Mouse (Mus musculus): ENCODE measurements at regions not wholly inside any gene's neighbourhood (a gene's known extent, or its start where the extent isn't known, plus 50 kb on each side); places are given as distances from the start of the nearest gene placed in this dataset.

GRCm38 (mm10) chr3:148343633-148344361 lies 646.6 kb downstream of the Adgrl2 start:
- TF ChIP-seq POLR2A (IDR thresholded peaks at IDR 0.05; ENCODE audit: borderline replicate concordance, extremely low read depth, insufficient read depth, insufficient read length), result no peak

GRCm38 (mm10) chr3:148343256-148343632 lies 647.1 kb downstream of the Adgrl2 start:
- 3% methylated on average over 3 of the region's 3 CpGs for WGBS
- peaks cover 9% of the 10 kb centered on the region; the same call in 1 of the 2 replicates for H3K4me1 ChIP-seq (ENCODE audit: control insufficient read depth, insufficient read depth, low read length)
- TF ChIP-seq POLR2A (IDR thresholded peaks at IDR 0.05; ENCODE audit: borderline replicate concordance, extremely low read depth, insufficient read depth, insufficient read length), result no peak
- no peak overlapping the region for H3K4me3 ChIP-seq (replicated peaks; ENCODE audit: low read length)
- no peak overlapping the region for H3K4me2 ChIP-seq (replicated peaks; ENCODE audit: low read depth, low read length, severe bottlenecking)
- no peaks in the 10 kb centered on the region for H3K9me3 ChIP-seq (ENCODE audit: control insufficient read depth, low read length)
- H3K36me3 ChIP-seq (ENCODE audit: control insufficient read depth, insufficient read depth, low read length), result no peaks in the 10 kb centered on the region
- no peak overlapping the region for H3K27ac ChIP-seq (replicated peaks; ENCODE audit: low read depth, low read length)
- ATAC-seq (ENCODE audit: low FRiP score, low read depth) (peak; percentile 37; the same call in 1 of the 2 replicates), DNase-seq (ENCODE audit: low spot score) (peak; percentile 51)
- no peak overlapping the region for H3K9ac ChIP-seq (ENCODE audit: low read depth, low read length, severe bottlenecking)
- no peaks in the 10 kb centered on the region for H3K27me3 ChIP-seq (ENCODE audit: control insufficient read depth, insufficient read depth, low read length)

More at GRCm38 (mm10) chr3:148343633-148344361, 646.6 kb downstream of the Adgrl2 start:
- Histone ChIP-seq H3K4me3 (replicated peaks; ENCODE audit: low read length) (no peak overlapping the region), H3K9me3 (ENCODE audit: control insufficient read depth, low read length) (no peaks in the 10 kb centered on the region), H3K9ac (ENCODE audit: low read depth, low read length, severe bottlenecking) (no peak overlapping the region), H3K27ac (replicated peaks; ENCODE audit: low read depth, low read length) (no peak overlapping the region), H3K36me3 (ENCODE audit: control insufficient read depth, insufficient read depth, low read length) (no peaks in the 10 kb centered on the region), H3K27me3 (ENCODE audit: control insufficient read depth, insufficient read depth, low read length) (no peaks in the 10 kb centered on the region), H3K4me1 (ENCODE audit: control insufficient read depth, insufficient read depth, low read length) (peaks cover 9% of the 10 kb centered on the region; the same call in 1 of the 2 replicates), H3K4me2 (replicated peaks; ENCODE audit: low read depth, low read length, severe bottlenecking) (no peak overlapping the region; the same call in 1 of the 2 replicates)
- WGBS, result 19% methylated on average over 10 of the region's 10 CpGs
- ATAC-seq (ENCODE audit: low FRiP score, low read depth) (peak; percentile 73), DNase-seq (ENCODE audit: low spot score) (peak; percentile 60)

DNA sequence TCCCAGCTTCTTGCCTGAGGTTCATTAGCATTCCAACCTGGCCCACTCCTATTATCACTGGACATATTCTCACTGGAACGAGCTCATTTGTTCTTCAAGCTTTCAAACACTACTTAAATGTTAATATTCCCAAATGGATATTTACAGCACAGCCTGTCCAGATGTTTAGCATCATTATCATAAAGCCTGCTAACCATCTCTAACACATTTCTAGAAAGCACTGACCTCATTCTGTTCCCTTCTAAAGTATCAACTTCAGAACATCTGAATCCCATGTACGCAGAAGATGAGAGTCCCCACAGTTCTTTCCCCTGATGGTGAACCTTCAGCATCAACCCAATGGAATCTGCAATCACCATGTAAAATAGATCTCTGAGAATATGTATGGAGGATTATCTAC lies 651.1 kb downstream of the Adgrl2 start:
- H3K4me3 ChIP-seq (replicated peaks; ENCODE audit: low read length), result no peak overlapping the region
- H3K4me1 ChIP-seq (ENCODE audit: control insufficient read depth, insufficient read depth, low read length), result peaks cover 24% of the 10 kb centered on the region
- 61% methylated on average over 2 of the region's 2 CpGs for WGBS
- H3K36me3 ChIP-seq (ENCODE audit: control insufficient read depth, insufficient read depth, low read length), result no peaks in the 10 kb centered on the region
- H3K9ac ChIP-seq (ENCODE audit: low read depth, low read length, severe bottlenecking), result no peak overlapping the region
- H3K27me3 ChIP-seq (ENCODE audit: control insufficient read depth, insufficient read depth, low read length), result no peaks in the 10 kb centered on the region
- no peak overlapping the region for H3K4me2 ChIP-seq (replicated peaks; ENCODE audit: low read depth, low read length, severe bottlenecking)
- no peaks in the 10 kb centered on the region for H3K9me3 ChIP-seq (ENCODE audit: control insufficient read depth, low read length)
- TF ChIP-seq POLR2A (IDR thresholded peaks at IDR 0.05; ENCODE audit: borderline replicate concordance, extremely low read depth, insufficient read depth, insufficient read length), result no peak
- DNase-seq (ENCODE audit: low spot score) (peak; percentile 31), ATAC-seq (ENCODE audit: low FRiP score, low read depth) (no peak)
- H3K27ac ChIP-seq (replicated peaks; ENCODE audit: low read depth, low read length), result no peak overlapping the region

DNA sequence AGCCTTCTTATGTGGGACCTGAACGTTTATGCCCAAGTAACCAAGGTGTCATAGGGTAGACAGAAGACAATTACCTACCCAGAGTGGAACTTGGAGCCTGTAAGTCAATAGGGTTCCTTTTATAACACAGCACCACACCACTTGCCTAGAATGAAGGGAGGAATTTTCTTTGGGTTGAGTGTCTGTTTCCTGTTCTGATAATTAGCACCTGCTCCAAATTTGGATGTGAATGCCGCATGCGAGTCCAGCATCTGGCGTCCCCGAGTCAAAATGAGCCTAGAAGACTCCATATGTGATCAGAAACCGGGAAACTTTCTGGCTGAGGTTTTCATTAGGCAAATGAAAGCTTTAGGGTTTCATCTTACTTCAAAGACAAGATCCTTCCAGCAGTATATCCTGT lies 653.7 kb downstream of the Adgrl2 start:
- WGBS, result 14% methylated on average over 6 of the region's 6 CpGs
- H3K27me3 ChIP-seq (ENCODE audit: control insufficient read depth, insufficient read depth, low read length), result no peaks in the 10 kb centered on the region
- no peak overlapping the region for H3K9ac ChIP-seq (ENCODE audit: low read depth, low read length, severe bottlenecking)
- peaks cover 15% of the 10 kb centered on the region for H3K4me1 ChIP-seq (ENCODE audit: control insufficient read depth, insufficient read depth, low read length)
- no peaks in the 10 kb centered on the region for H3K36me3 ChIP-seq (ENCODE audit: control insufficient read depth, insufficient read depth, low read length)
- no peaks in the 10 kb centered on the region for H3K9me3 ChIP-seq (ENCODE audit: control insufficient read depth, low read length)
- ATAC-seq (ENCODE audit: low FRiP score, low read depth) (no peak), DNase-seq (ENCODE audit: low spot score) (peak; percentile 49)
- no peak for TF ChIP-seq POLR2A (IDR thresholded peaks at IDR 0.05; ENCODE audit: borderline replicate concordance, extremely low read depth, insufficient read depth, insufficient read length)
- peak overlapping the region; percentile 31 for H3K4me2 ChIP-seq (replicated peaks; ENCODE audit: low read depth, low read length, severe bottlenecking)
- H3K4me3 ChIP-seq (replicated peaks; ENCODE audit: low read length), result no peak overlapping the region
- no peak overlapping the region for H3K27ac ChIP-seq (replicated peaks; ENCODE audit: low read depth, low read length)

DNA sequence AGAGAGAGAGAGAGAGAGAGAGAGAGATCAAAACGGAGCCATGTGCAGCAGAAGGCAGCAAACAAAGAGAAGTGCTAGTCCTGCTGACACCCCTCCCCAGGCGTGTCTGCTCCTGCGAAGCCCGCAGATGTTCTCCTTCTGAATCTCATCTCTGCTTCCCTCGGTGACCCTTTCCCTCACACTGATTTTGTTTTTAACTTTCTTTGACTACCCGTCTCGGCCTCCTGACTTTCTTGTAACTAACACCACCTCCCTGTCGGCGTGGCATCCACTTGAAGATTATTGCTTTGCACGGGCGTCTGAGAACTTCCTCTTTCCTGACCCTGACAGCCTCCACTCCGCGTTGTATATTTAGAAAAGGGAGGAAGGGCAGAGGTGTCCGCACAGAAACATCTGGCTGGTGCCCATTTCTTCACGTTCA lies 654.3 kb downstream of the Adgrl2 start:
- peaks cover 15% of the 10 kb centered on the region for H3K4me1 ChIP-seq (ENCODE audit: control insufficient read depth, insufficient read depth, low read length)
- H3K9me3 ChIP-seq (ENCODE audit: control insufficient read depth, low read length), result no peaks in the 10 kb centered on the region
- no peak overlapping the region for H3K4me3 ChIP-seq (replicated peaks; ENCODE audit: low read length)
- H3K4me2 ChIP-seq (replicated peaks; ENCODE audit: low read depth, low read length, severe bottlenecking), result peak overlapping the region; percentile 31
- no peaks in the 10 kb centered on the region for H3K27me3 ChIP-seq (ENCODE audit: control insufficient read depth, insufficient read depth, low read length)
- no peaks in the 10 kb centered on the region for H3K36me3 ChIP-seq (ENCODE audit: control insufficient read depth, insufficient read depth, low read length)
- DNase-seq (ENCODE audit: low spot score) (peak; percentile 33), ATAC-seq (ENCODE audit: low FRiP score, low read depth) (no peak)
- H3K27ac ChIP-seq (replicated peaks; ENCODE audit: low read depth, low read length), result no peak overlapping the region
- WGBS, result 8% methylated on average over 15 of the region's 15 CpGs
- TF ChIP-seq POLR2A (IDR thresholded peaks at IDR 0.05; ENCODE audit: borderline replicate concordance, extremely low read depth, insufficient read depth, insufficient read length), result no peak
- H3K9ac ChIP-seq (ENCODE audit: low read depth, low read length, severe bottlenecking), result 0 out of 2 replicates have a peak overlapping the region, but pooled peaks have one; percentile 12
